Mouse (Mus musculus) liver, adult 2 months (tissue): ENCODE measurements around the gene Wfdc11.
A peak's percentile ranks its signal among the peaks of the same experiment; 100 is the strongest.

Experiments used
- CTCF ChIP-seq: fragments of 200-500 bp; IDR thresholded peaks from 2 replicates; pipeline ENCODE4 v1.5.1; 2011; ENCODE audit warnings: low read depth, low read length, control low read depth
- POLR2A ChIP-seq: fragments of 200-500 bp; IDR thresholded peaks from 2 replicates; pipeline ENCODE4 v1.6.1; 2011; ENCODE audit warnings: low read length, control low read depth; ENCODE audit not compliant: insufficient read depth; ENCODE audit errors: extremely low read depth

GRCm38 (mm10) chr2:164655858-164656257 lies 18.0 kb downstream of the Wfdc11 start, which contains the start of gene Wfdc10:
- TF ChIP-seq CTCF (peak; percentile 82), POLR2A (no peak)
